26 mouse cellular contexts compared by ENCODE assay signal in genomic region chr4:129339743-129340142, GRCm38 (mm10). TPM values are rescaled to one million over a fixed set of nuclear protein-coding genes. Genes with fewer than 3 reads are reported as not detected.
DNase-seq lines count a peak whose midpoint lies in the region; ATAC-seq lines count a peak whose summit lies in the region.
"Had no signal": no experiment of that assay in that cellular context is flagged by ENCODE, and none has a peak within 500 bp of the region (broad histone marks: within the 10 kb centered on the region; RNA-seq: fewer than 3 reads in every experiment).

No protein-coding gene starts in this region.

- H3K27me3 ChIP-seq in midbrain, embryonic 13.5 days, result no peaks in the 10 kb centered on the region
- no peaks in the 10 kb centered on the region for H3K27me3 ChIP-seq in midbrain, embryonic 16.5 days (ENCODE audit: control insufficient read depth, insufficient read depth, low read depth, low read length)
- no peaks in the 10 kb centered on the region for H3K27me3 ChIP-seq in liver, embryonic 12.5 days (replicated peaks)
- H3K27me3 ChIP-seq: forebrain, embryonic 12.5 days; heart, embryonic 15.5 days; limb, embryonic 15.5 days had no signal

- no peak for ATAC-seq in midbrain, embryonic 13.5 days
- no peak for ATAC-seq in midbrain, embryonic 16.5 days
- ATAC-seq in liver, embryonic 12.5 days, result peak; percentile 79
- ATAC-seq in megakaryocyte progenitor cell, adult 5-6 weeks (replicated peaks; ENCODE audit: poor library complexity), result peak; percentile 37
- ATAC-seq: activated CD4-positive, CD25-positive, alpha-beta regulatory T cell, adult 4 months; hindbrain, embryonic 16.5 days; intestine, embryonic 16.5 days had no signal

- 0 out of 2 replicates have a peak overlapping the region, but pooled peaks have one; percentile 14 for H3K9ac ChIP-seq in midbrain, embryonic 13.5 days (replicated peaks)
- no peak overlapping the region for H3K9ac ChIP-seq in midbrain, embryonic 16.5 days (ENCODE audit: low read depth, low read length)
- peak overlapping the region; percentile 55 for H3K9ac ChIP-seq in liver, embryonic 12.5 days
- H3K9ac ChIP-seq: forebrain, embryonic 12.5 days; heart, embryonic 15.5 days; limb, embryonic 15.5 days had no signal

- H3K4me2 ChIP-seq in midbrain, embryonic 13.5 days (replicated peaks), result no peak overlapping the region
- no peak overlapping the region for H3K4me2 ChIP-seq in midbrain, embryonic 16.5 days (ENCODE audit: low read length)
- H3K4me2 ChIP-seq in liver, embryonic 12.5 days, result peak overlapping the region; percentile 50
- H3K4me2 ChIP-seq: forebrain, embryonic 12.5 days; heart, embryonic 15.5 days; limb, embryonic 15.5 days; midbrain, embryonic 11.5 days had no signal

- H3K27ac ChIP-seq in midbrain, embryonic 13.5 days, result no peak overlapping the region
- H3K27ac ChIP-seq in midbrain, embryonic 16.5 days (ENCODE audit: low read length), result no peak overlapping the region
- peak overlapping the region; percentile 95 for H3K27ac ChIP-seq in liver, embryonic 12.5 days
- H3K27ac ChIP-seq: embryonic facial prominence, embryonic 10.5 days; forebrain, embryonic 12.5 days; heart, embryonic 15.5 days; limb, embryonic 15.5 days; macrophage had no signal

- peaks cover 32% of the 10 kb centered on the region for H3K36me3 ChIP-seq in midbrain, embryonic 13.5 days
- peaks cover 2% of the 10 kb centered on the region; the same call in 1 of the 2 replicates for H3K36me3 ChIP-seq in midbrain, embryonic 16.5 days (ENCODE audit: control insufficient read depth, insufficient read depth, low read length)
- H3K36me3 ChIP-seq in liver, embryonic 12.5 days, result peaks cover 41% of the 10 kb centered on the region

- 100% methylated on average over 3 of the region's 3 CpGs for WGBS in midbrain, embryonic 13.5 days
- WGBS in midbrain, embryonic 16.5 days, result 96% methylated on average over 3 of the region's 3 CpGs
- 41% methylated on average over 3 of the region's 3 CpGs for WGBS in liver, embryonic 12.5 days (ENCODE audit: insufficient replicate concordance)

- peak; percentile 74 for DNase-seq in c-Kit-positive CD71-positive TER-119-positive erythroid progenitor cells, embryonic 14.5 days (ENCODE audit: low spot score)
- DNase-seq in kidney, adult 11 months, result no peak
- no peak for DNase-seq in lung, postnatal 36 days
- no peak for DNase-seq in ovary, adult 18-20 months (ENCODE audit: low spot score)
- DNase-seq: adrenal gland, adult 8-10 months; cerebellum, adult 9-10 months; gastrocnemius, postnatal 36 days; heart, postnatal 4 days; left cerebral cortex, postnatal 4 days; right cerebral cortex, postnatal 14 days; thymus, postnatal 4 days had no signal

- H3K9me3 ChIP-seq in midbrain, embryonic 13.5 days, result no peaks in the 10 kb centered on the region
- H3K9me3 ChIP-seq in midbrain, embryonic 16.5 days (replicated peaks; ENCODE audit: control insufficient read depth, low read length, poor library complexity, severe bottlenecking), result no peaks in the 10 kb centered on the region
- no peaks in the 10 kb centered on the region for H3K9me3 ChIP-seq in liver, embryonic 12.5 days (replicated peaks)
- H3K9me3 ChIP-seq: embryonic facial prominence, embryonic 10.5 days; forebrain, embryonic 12.5 days; heart, embryonic 15.5 days; limb, embryonic 15.5 days had no signal

- peaks cover 16% of the 10 kb centered on the region for H3K4me1 ChIP-seq in midbrain, embryonic 13.5 days (replicated peaks)
- peaks cover 4% of the 10 kb centered on the region; the same call in 1 of the 2 replicates for H3K4me1 ChIP-seq in midbrain, embryonic 16.5 days (ENCODE audit: control insufficient read depth, insufficient read depth, low read length)
- H3K4me1 ChIP-seq in liver, embryonic 12.5 days, result peaks cover 51% of the 10 kb centered on the region

- no peak overlapping the region for H3K4me3 ChIP-seq in midbrain, embryonic 13.5 days (replicated peaks)
- no peak overlapping the region for H3K4me3 ChIP-seq in midbrain, embryonic 16.5 days (ENCODE audit: low read depth, low read length)
- H3K4me3 ChIP-seq in liver, embryonic 12.5 days, result no peak overlapping the region
- H3K4me3 ChIP-seq: embryonic facial prominence, embryonic 10.5 days; forebrain, embryonic 12.5 days; heart, embryonic 15.5 days; limb, embryonic 15.5 days had no signal

RNA-seq across cellular contexts. Expression of gene Zbtb8os, which starts 4.2 kb away (rescaled TPM):
- polyA plus RNA-seq in midbrain, embryonic 13.5 days (2015; fragmentation: Nextera tagmentation; extraction: Ambion mirVana), result 28.0 and 32.2 TPM in 2 replicates
- polyA plus RNA-seq in midbrain, embryonic 16.5 days (2015; fragmentation: Nextera tagmentation; extraction: Ambion mirVana), result 15.1 and 17.7 TPM in 2 replicates
- polyA plus RNA-seq in liver, embryonic 12.5 days (2016; fragmentation: Nextera tagmentation; extraction: Ambion mirVana), result 31.1 and 38.9 TPM in 2 replicates
- total RNA-seq in megakaryocyte progenitor cell, adult 5-6 weeks (2015), result 81.4 and 89.6 TPM in 2 replicates
- 94.6 and 102 TPM in 2 replicates for total RNA-seq in megakaryocyte progenitor cell, adult 5-6 weeks (2017)

RNA-seq across cellular contexts. Expression of gene Rbbp4, which starts 4.6 kb away (rescaled TPM):
- 419 and 460 TPM in 2 replicates for polyA plus RNA-seq in midbrain, embryonic 13.5 days (2015; fragmentation: Nextera tagmentation; extraction: Ambion mirVana)
- 267 and 295 TPM in 2 replicates for polyA plus RNA-seq in midbrain, embryonic 16.5 days (2015; fragmentation: Nextera tagmentation; extraction: Ambion mirVana)
- polyA plus RNA-seq in liver, embryonic 12.5 days (2016; fragmentation: Nextera tagmentation; extraction: Ambion mirVana), result 292 and 306 TPM in 2 replicates
- total RNA-seq in megakaryocyte progenitor cell, adult 5-6 weeks (2015), result 233 and 259 TPM in 2 replicates
- total RNA-seq in megakaryocyte progenitor cell, adult 5-6 weeks (2017), result 122 and 137 TPM in 2 replicates

RNA-seq across cellular contexts. Expression of gene Zbtb8a, which starts 38.2 kb away (rescaled TPM):
- 17.2 and 19.7 TPM in 2 replicates for polyA plus RNA-seq in midbrain, embryonic 13.5 days (2015; fragmentation: Nextera tagmentation; extraction: Ambion mirVana)
- polyA plus RNA-seq in midbrain, embryonic 16.5 days (2015; fragmentation: Nextera tagmentation; extraction: Ambion mirVana), result 23.2 and 23.4 TPM in 2 replicates
- 3.1 TPM in 2 replicates for polyA plus RNA-seq in liver, embryonic 12.5 days (2016; fragmentation: Nextera tagmentation; extraction: Ambion mirVana)
- 2.1 and 2.6 TPM in 2 replicates for total RNA-seq in megakaryocyte progenitor cell, adult 5-6 weeks (2015)
- 5.4 and 7.3 TPM in 2 replicates for total RNA-seq in megakaryocyte progenitor cell, adult 5-6 weeks (2017)

RNA-seq across cellular contexts. Expression of gene Sync, which starts 52.3 kb away (rescaled TPM):
- polyA plus RNA-seq in midbrain, embryonic 13.5 days (2015; fragmentation: Nextera tagmentation; extraction: Ambion mirVana), result 0.27 and 0.67 TPM in 2 replicates
- 0.63 and 0.85 TPM in 2 replicates for polyA plus RNA-seq in midbrain, embryonic 16.5 days (2015; fragmentation: Nextera tagmentation; extraction: Ambion mirVana)
- 0.13 and 0.24 TPM in 2 replicates for polyA plus RNA-seq in liver, embryonic 12.5 days (2016; fragmentation: Nextera tagmentation; extraction: Ambion mirVana)
- not detected in 2 replicates for total RNA-seq in megakaryocyte progenitor cell, adult 5-6 weeks (2015)
- total RNA-seq in megakaryocyte progenitor cell, adult 5-6 weeks (2017), result 0.08 TPM in 1 of 2 replicates, not detected in the other
- total RNA-seq: common myeloid progenitor, adult 5-6 weeks; monocyte, adult 5-6 weeks had no signal

Comparison
In these comparisons a context has a peak if more than half of its experiments do, and no peak if none do; other contexts are left out.
1. ATAC-seq: peak in liver, embryonic 12.5 days (single experiment) and megakaryocyte progenitor cell, adult 5-6 weeks (single experiment); none in midbrain, embryonic 13.5 days (single experiment) and midbrain, embryonic 16.5 days (single experiment).